Mouse (Mus musculus) heart, embryonic 14.5 days (tissue): ENCODE results near the gene Cers6. TPM values are rescaled to one million over a fixed set of nuclear protein-coding genes. Genes with fewer than 3 reads are reported as not detected.

Experiments used
- ATAC-seq: fragments of 200-750 bp; cut with Nextera tagmentation; 2 replicates; pipeline ENCODE4 v1.8.0; 2017; ENCODE audit warnings: low read depth, moderate TSS enrichment; ENCODE audit not compliant: insufficient number of reproducible peaks, insufficient read depth, low FRiP score
- H3K27ac ChIP-seq, 2 experiments: fragments of 200-500 bp in 1 of 2; fragments of 300-500 bp in 1 of 2; sonication (generic) in 1 of 2; replicated peaks in 1 of 2; 2 replicates each; pipeline ENCODE4 v1.5.1; 2012 to 2014; ENCODE audit warnings: low read depth in 2 of 2, low read length in 2 of 2, control low read depth in 1 of 2, mild to moderate bottlenecking in 1 of 2, mixed read lengths in 1 of 2; ENCODE audit not compliant: control insufficient read depth in 1 of 2, insufficient read depth in 1 of 2
- H3K27me3 ChIP-seq: fragments of 300-500 bp; sonication (generic); 2 replicates; pipeline ENCODE4 v1.6.1; 2014; ENCODE audit warnings: mild to moderate bottlenecking, low read length, control low read depth; ENCODE audit not compliant: control insufficient read depth, insufficient read depth
- H3K36me3 ChIP-seq: fragments of 300-500 bp; sonication (generic); 2 replicates; pipeline ENCODE4 v1.6.1; 2014; ENCODE audit warnings: mild to moderate bottlenecking, control low read depth, low read length, mixed read lengths; ENCODE audit not compliant: control insufficient read depth, insufficient read depth
- H3K4me1 ChIP-seq, 2 experiments: fragments of 200-500 bp in 1 of 2; fragments of 300-500 bp in 1 of 2; sonication (generic) in 1 of 2; 2 replicates each; pipeline ENCODE4 v1.6.1; 2012 to 2014; ENCODE audit warnings: low read length in 2 of 2, control low read depth in 1 of 2, mixed read lengths in 1 of 2; ENCODE audit not compliant: control insufficient read depth in 2 of 2, insufficient read depth in 2 of 2
- H3K4me2 ChIP-seq: fragments of 300-500 bp; sonication (generic); 2 replicates; pipeline ENCODE4 v1.6.1; 2014; ENCODE audit warnings: mild to moderate bottlenecking, low read length
- H3K4me3 ChIP-seq, 2 experiments: fragments of 200-500 bp in 1 of 2; fragments of 300-500 bp in 1 of 2; sonication (generic) in 1 of 2; 2 replicates each; pipeline ENCODE4 v1.5.1; 2012 to 2014; ENCODE audit warnings: low read length in 2 of 2, mild to moderate bottlenecking in 2 of 2, control low read depth in 1 of 2, low read depth in 1 of 2, moderate library complexity in 1 of 2; ENCODE audit not compliant: control insufficient read depth in 1 of 2, insufficient read depth in 1 of 2
- H3K9ac ChIP-seq: fragments of 300-500 bp; sonication (generic); 2 replicates; pipeline ENCODE4 v1.6.1; 2014; ENCODE audit warnings: mild to moderate bottlenecking, low read length
- H3K9me3 ChIP-seq: fragments of 300-500 bp; sonication (generic); 2 replicates; pipeline ENCODE4 v1.6.1; 2016; ENCODE audit warnings: low read length, control low read depth; ENCODE audit not compliant: control insufficient read depth
- WGBS: fragments of 180-500 bp; shearing (Covaris S2); extraction: QIAGEN DNeasy Blood & Tissue Kit; methylation state at CpG from one replicate; pipeline ENCODE4 v1.1.7; 2014; 5-methylcytosine and 5-hydroxymethylcytosine counted together
- polyA plus RNA-seq: library from polyadenylated mRNA; unstranded; fragments of >200 nt; fragmentation: Nextera tagmentation; extraction: Ambion mirVana; gene quantifications from 2 replicates; pipeline ENCODE4 v1.2.1, GENCODE M21; 2014

Gene Cers6
- polyA plus RNA-seq, 1 experiment from 2014 or later: 34.4 TPM

GRCm38 (mm10) chr2:68911587-68912483, 50.6 kb downstream of the Cers6 start:
- Histone ChIP-seq H3K4me1 (peaks cover 7 to 24% of the 10 kb centered on the region in 2 experiments), H3K4me3 (no peak overlapping the region), H3K27ac (no peak overlapping the region), H3K36me3 (no peaks in the 10 kb centered on the region), H3K4me2 (no peak overlapping the region), H3K9me3 (0 out of 2 replicates have a peak, but pooled peaks cover 6% of the 10 kb centered on the region), H3K27me3 (no peaks in the 10 kb centered on the region), H3K9ac (no peak overlapping the region)
- ATAC-seq: no peak
- 64% methylated on average over 12 of the region's 12 CpGs for WGBS

GRCm38 (mm10) chr2:68915742-68916141, 54.5 kb downstream of the Cers6 start:
- Histone ChIP-seq H3K36me3 (no peaks in the 10 kb centered on the region), H3K4me2 (no peak overlapping the region), H3K4me3 (no peak overlapping the region), H3K9me3 (0 out of 2 replicates have a peak, but pooled peaks cover 6% of the 10 kb centered on the region), H3K9ac (no peak overlapping the region), H3K27ac (no peak overlapping the region; a peak in 1 of 4 replicates), H3K4me1 (peaks cover 3 to 17% of the 10 kb centered on the region in 2 experiments; a peak in 2 of 4 replicates), H3K27me3 (no peaks in the 10 kb centered on the region)
- no peak for ATAC-seq

- Histone ChIP-seq H3K4me2 (no peak overlapping the region), H3K27ac (no peak overlapping the region), H3K9me3 (0 out of 2 replicates have a peak, but pooled peaks cover 6% of the 10 kb centered on the region), H3K4me1 (peaks cover 3 to 16% of the 10 kb centered on the region in 2 experiments; a peak in 2 of 4 replicates), H3K27me3 (no peaks in the 10 kb centered on the region), H3K4me3 (no peak overlapping the region), H3K9ac (no peak overlapping the region), H3K36me3 (no peaks in the 10 kb centered on the region)
- no peak for ATAC-seq
- WGBS: 83% methylated on average over 3 of the region's 3 CpGs
These were observed 55.1 kb downstream of the Cers6 start for GRCm38 (mm10) chr2:68916299-68916698.

- Histone ChIP-seq H3K4me3 (no peak overlapping the region), H3K27me3 (no peaks in the 10 kb centered on the region), H3K9ac (no peak overlapping the region), H3K36me3 (no peaks in the 10 kb centered on the region), H3K4me1 (peaks cover 3 to 9% of the 10 kb centered on the region in 2 experiments; a peak in 2 of 4 replicates), H3K4me2 (no peak overlapping the region), H3K9me3 (0 out of 2 replicates have a peak, but pooled peaks cover 6% of the 10 kb centered on the region), H3K27ac (no peak overlapping the region)
- ATAC-seq: no peak
These were observed 55.8 kb downstream of the Cers6 start for GRCm38 (mm10) chr2:68917010-68917409.

GRCm38 (mm10) chr2:68917524-68917923, 56.3 kb downstream of the Cers6 start:
- no peak overlapping the region for H3K4me3 ChIP-seq
- peaks cover 3 to 7% of the 10 kb centered on the region in 2 experiments; a peak in 2 of 4 replicates for H3K4me1 ChIP-seq
- WGBS: 70% methylated on average over 4 of the region's 4 CpGs

GRCm38 (mm10) chr2:68924344-68924743, 63.1 kb downstream of the Cers6 start:
- WGBS: 77% methylated on average over 9 of the region's 9 CpGs
- no peaks in the 10 kb centered on the region for H3K9me3 ChIP-seq
- no peak overlapping the region for H3K9ac ChIP-seq
- no peaks in the 10 kb centered on the region for H3K27me3 ChIP-seq
- H3K4me3 ChIP-seq: no peak overlapping the region
- H3K27ac ChIP-seq: no peak overlapping the region
- H3K4me2 ChIP-seq: no peak overlapping the region
- no peaks in the 10 kb centered on the region for H3K36me3 ChIP-seq
- no peak for ATAC-seq
- H3K4me1 ChIP-seq: peaks cover 0 to 3% of the 10 kb centered on the region in 2 experiments; a peak in 2 of 4 replicates

More at GRCm38 (mm10) chr2:68917524-68917923, 56.3 kb downstream of the Cers6 start:
- no peak overlapping the region for H3K4me2 ChIP-seq
- H3K27ac ChIP-seq: no peak overlapping the region
- H3K9me3 ChIP-seq: 0 out of 2 replicates have a peak, but pooled peaks cover 4% of the 10 kb centered on the region
- H3K27me3 ChIP-seq: no peaks in the 10 kb centered on the region
- no peak for ATAC-seq
- H3K9ac ChIP-seq: no peak overlapping the region
- no peaks in the 10 kb centered on the region for H3K36me3 ChIP-seq

- no peak for ATAC-seq
- H3K27me3 ChIP-seq: no peaks in the 10 kb centered on the region
- H3K4me3 ChIP-seq: no peak overlapping the region
- peaks cover 0 to 3% of the 10 kb centered on the region in 2 experiments; a peak in 2 of 4 replicates for H3K4me1 ChIP-seq
- H3K4me2 ChIP-seq: no peak overlapping the region
- no peaks in the 10 kb centered on the region for H3K9me3 ChIP-seq
- no peak overlapping the region for H3K27ac ChIP-seq
- WGBS: 86% methylated on average over 6 of the region's 6 CpGs
- H3K9ac ChIP-seq: no peak overlapping the region
- no peaks in the 10 kb centered on the region for H3K36me3 ChIP-seq
These were observed 64.3 kb downstream of the Cers6 start for GRCm38 (mm10) chr2:68925542-68925941.
